Mouse (Mus musculus) E14TG2a.4 (cell line): ENCODE data around the gene Dera.

Experiments used
- CTCF ChIP-seq: conservative IDR thresholded peaks from 2 replicates; pipeline ENCODE4 v1.5.1; 2014; ENCODE audit warnings: low read length
- NANOG ChIP-seq: IDR thresholded peaks from 2 replicates; pipeline ENCODE4 v1.6.1; 2014; ENCODE audit warnings: borderline replicate concordance, low read length, mixed read lengths
- POU5F1 ChIP-seq: IDR thresholded peaks from 2 replicates; pipeline ENCODE4 v1.6.1; 2014; ENCODE audit warnings: low read length, borderline replicate concordance

DNA sequence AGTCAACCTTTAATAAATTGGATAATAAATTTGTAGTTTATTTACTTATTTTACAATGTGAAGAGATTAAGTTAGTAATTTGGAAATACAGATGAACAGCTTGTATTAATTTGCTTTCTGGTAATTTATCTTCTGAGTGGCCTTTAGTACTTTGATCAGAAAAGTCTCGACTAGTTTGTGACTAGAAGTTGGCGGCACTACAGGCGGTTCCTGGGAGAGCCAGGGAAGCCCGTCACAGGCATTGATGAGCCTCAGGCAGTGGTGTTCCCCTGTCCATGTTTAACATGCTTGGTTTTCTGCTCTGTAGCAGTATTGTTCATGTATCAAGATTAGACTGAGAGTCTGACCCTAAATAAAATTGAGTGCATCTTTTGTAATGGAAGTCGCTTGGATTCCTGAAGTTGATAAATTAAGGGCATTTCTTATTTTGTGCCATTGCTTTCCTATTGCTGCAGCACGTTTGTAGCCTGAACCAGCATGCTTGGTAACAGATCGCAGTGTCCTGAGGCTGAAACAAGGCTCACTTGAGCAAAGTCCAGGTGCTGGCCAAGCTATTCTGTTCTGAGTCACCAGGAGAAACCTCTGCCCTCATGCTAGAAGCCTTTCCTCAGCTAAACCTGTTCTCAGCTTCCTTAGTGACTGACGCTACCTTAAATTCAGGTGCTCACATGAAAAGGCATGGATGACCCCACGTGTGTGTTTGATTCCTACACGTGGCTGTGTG lies 2.6 kb upstream of the Dera start:
- no peak for TF ChIP-seq CTCF
- no peak for TF ChIP-seq NANOG
- TF ChIP-seq POU5F1: no peak
